Mouse (Mus musculus) kidney, embryonic 14.5 days (tissue): Measurements from ENCODE around the gene Fdps. TPM values are rescaled to one million over a fixed set of nuclear protein-coding genes. Genes with fewer than 3 reads are reported as not detected.

Experiments
- ATAC-seq: fragments of 200-750 bp; cut with Nextera tagmentation; 2 replicates; pipeline ENCODE4 v1.8.0; 2017; ENCODE audit warnings: moderate number of reproducible peaks, mild to moderate bottlenecking, moderate TSS enrichment, moderate library complexity; ENCODE audit not compliant: low FRiP score, low TSS enrichment
- H3K27ac ChIP-seq: fragments of 300-500 bp; sonication (generic); 2 replicates; pipeline ENCODE4 v1.5.1; 2014; ENCODE audit warnings: low read depth, mild to moderate bottlenecking, low read length, moderate library complexity, mixed read lengths
- H3K27me3 ChIP-seq: fragments of 300-500 bp; sonication (generic); 2 replicates; pipeline ENCODE4 v1.6.1; 2014; ENCODE audit warnings: mild to moderate bottlenecking, low read length; ENCODE audit not compliant: control insufficient read depth, insufficient read depth
- H3K36me3 ChIP-seq: fragments of 300-500 bp; sonication (generic); 2 replicates; pipeline ENCODE4 v1.6.1; 2014; ENCODE audit warnings: low read length, mixed read lengths; ENCODE audit not compliant: control insufficient read depth, insufficient read depth
- H3K4me1 ChIP-seq: fragments of 300-500 bp; sonication (generic); 2 replicates; pipeline ENCODE4 v1.6.1; 2014; ENCODE audit warnings: low read length, mixed read lengths; ENCODE audit not compliant: control insufficient read depth, insufficient read depth
- H3K4me2 ChIP-seq: fragments of 300-500 bp; sonication (generic); replicated peaks from 2 replicates; pipeline ENCODE4 v1.6.1; 2014; ENCODE audit warnings: low read depth, mild to moderate bottlenecking, low read length
- H3K4me3 ChIP-seq: fragments of 300-500 bp; sonication (generic); 2 replicates; pipeline ENCODE4 v1.5.1; 2014; ENCODE audit warnings: mild to moderate bottlenecking, low read length
- H3K9ac ChIP-seq: fragments of 300-500 bp; sonication (generic); 2 replicates; pipeline ENCODE4 v1.6.1; 2014; ENCODE audit warnings: low read depth, mild to moderate bottlenecking, low read length, moderate library complexity
- H3K9me3 ChIP-seq: fragments of 300-500 bp; sonication (generic); 2 replicates; pipeline ENCODE4 v1.6.1; 2016; ENCODE audit warnings: low read length; ENCODE audit not compliant: control insufficient read depth
- WGBS: fragments of 180-500 bp; shearing (Covaris S2); extraction: QIAGEN DNeasy Blood & Tissue Kit; methylation state at CpG from one replicate; pipeline ENCODE4 v1.1.7; 2014; 5-methylcytosine and 5-hydroxymethylcytosine counted together
- polyA plus RNA-seq: library from polyadenylated mRNA; unstranded; fragments of >200 nt; fragmentation: Nextera tagmentation; extraction: Ambion mirVana; gene quantifications from 2 replicates; pipeline ENCODE4 v1.2.1, GENCODE M21; 2014

Gene Fdps
- polyA plus RNA-seq, 1 experiment from 2014 or later, result 186 TPM

DNA sequence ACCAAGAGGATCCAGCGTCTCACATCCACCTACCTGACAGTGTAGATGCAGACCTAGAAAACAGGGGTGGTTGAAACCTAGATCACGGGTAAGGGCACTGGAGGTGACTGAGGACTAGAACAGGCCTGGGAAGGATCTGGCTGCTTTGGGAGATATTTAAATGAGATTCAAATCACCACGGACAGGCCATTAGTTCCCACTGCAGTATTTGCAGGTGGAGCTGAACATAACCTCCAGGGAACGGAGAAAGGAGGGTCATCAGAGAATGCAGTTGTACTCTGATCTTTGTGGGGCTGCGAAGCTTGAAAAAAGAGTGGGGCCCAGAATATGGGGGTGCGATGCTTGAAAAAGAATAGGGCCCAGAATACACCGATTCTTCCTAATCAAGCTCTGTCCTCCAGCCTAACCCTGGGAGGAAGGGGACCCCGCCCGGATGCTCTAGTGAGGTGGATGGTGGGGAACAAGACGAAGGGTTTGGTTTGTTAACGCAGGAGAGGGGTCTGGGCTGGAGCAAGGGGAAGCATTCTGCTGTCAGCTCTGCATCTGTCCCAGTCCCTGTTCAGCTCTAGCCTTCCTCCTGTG lies 9.2 kb downstream of the Fdps start:
- Histone ChIP-seq H3K9me3 (no peaks in the 10 kb centered on the region), H3K27ac (no peak overlapping the region), H3K36me3 (peaks cover 31% of the 10 kb centered on the region), H3K4me2 (peak overlapping the region; percentile 48), H3K9ac (peak overlapping the region; percentile 32), H3K4me3 (peak overlapping the region; percentile 70), H3K27me3 (peaks cover 18% of the 10 kb centered on the region), H3K4me1 (peaks cover 26% of the 10 kb centered on the region; the same call in 1 of the 2 replicates)
- 19% methylated on average over 11 of the region's 11 CpGs for WGBS
- ATAC-seq, result no peak

DNA sequence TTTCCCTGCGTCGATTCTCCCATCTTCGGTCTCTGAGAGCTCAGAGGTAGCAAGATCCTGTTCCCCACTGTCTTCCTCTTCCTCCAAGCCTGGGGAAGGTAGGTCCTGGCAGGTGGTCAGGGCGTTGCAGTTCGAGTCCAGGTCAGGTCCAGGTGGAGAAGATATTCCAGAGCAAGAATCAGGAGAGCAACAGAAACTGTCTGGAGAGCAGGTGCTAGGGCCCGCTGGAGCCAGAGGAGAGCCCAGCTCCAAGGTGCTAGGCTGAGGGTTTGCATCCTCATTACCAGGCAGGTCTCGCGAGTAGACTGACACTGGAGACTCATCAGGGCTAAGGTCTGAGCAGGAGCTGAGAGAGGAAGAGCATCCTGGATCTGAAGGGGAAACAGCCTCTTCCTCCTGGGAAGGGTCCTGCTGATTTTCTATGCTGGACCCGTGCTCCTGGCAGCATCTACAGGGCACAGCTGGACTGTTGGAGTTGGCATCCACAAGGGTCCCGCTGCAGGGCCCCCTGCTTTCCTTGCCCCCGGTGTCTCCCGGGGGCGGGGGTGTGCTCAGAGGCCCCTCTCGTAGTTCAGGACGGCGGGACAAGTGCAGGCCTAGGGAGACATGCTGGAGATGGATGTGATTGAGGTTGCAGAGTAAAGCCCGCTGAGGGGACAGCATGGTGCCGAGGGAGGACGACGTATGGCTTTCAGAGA lies 9.8 kb downstream of the Fdps start:
- Histone ChIP-seq H3K36me3 (peaks cover 25% of the 10 kb centered on the region), H3K27ac (no peak overlapping the region), H3K4me2 (peak overlapping the region; percentile 100), H3K4me3 (peak overlapping the region; percentile 70; the same call in 1 of the 2 replicates), H3K4me1 (peaks cover 27% of the 10 kb centered on the region; the same call in 1 of the 2 replicates), H3K27me3 (peaks cover 18% of the 10 kb centered on the region), H3K9me3 (no peaks in the 10 kb centered on the region), H3K9ac (no peak overlapping the region)
- 8% methylated on average over 20 of the region's 20 CpGs for WGBS
- no peak for ATAC-seq

GRCm38 (mm10) chr3:89090694-89091655 lies 10.8 kb downstream of the Fdps start:
- Histone ChIP-seq H3K36me3 (peaks cover 15% of the 10 kb centered on the region), H3K27ac (peak overlapping the region; percentile 52; the same call in 1 of the 2 replicates), H3K9ac (peak overlapping the region; percentile 74), H3K4me3 (peak overlapping the region; percentile 70), H3K9me3 (no peaks in the 10 kb centered on the region), H3K4me2 (peak overlapping the region; percentile 100), H3K27me3 (peaks cover 18% of the 10 kb centered on the region), H3K4me1 (peaks cover 27% of the 10 kb centered on the region; the same call in 1 of the 2 replicates)
- WGBS, result 1% methylated on average over 64 of the region's 74 CpGs
- ATAC-seq, result peak; percentile 72

DNA sequence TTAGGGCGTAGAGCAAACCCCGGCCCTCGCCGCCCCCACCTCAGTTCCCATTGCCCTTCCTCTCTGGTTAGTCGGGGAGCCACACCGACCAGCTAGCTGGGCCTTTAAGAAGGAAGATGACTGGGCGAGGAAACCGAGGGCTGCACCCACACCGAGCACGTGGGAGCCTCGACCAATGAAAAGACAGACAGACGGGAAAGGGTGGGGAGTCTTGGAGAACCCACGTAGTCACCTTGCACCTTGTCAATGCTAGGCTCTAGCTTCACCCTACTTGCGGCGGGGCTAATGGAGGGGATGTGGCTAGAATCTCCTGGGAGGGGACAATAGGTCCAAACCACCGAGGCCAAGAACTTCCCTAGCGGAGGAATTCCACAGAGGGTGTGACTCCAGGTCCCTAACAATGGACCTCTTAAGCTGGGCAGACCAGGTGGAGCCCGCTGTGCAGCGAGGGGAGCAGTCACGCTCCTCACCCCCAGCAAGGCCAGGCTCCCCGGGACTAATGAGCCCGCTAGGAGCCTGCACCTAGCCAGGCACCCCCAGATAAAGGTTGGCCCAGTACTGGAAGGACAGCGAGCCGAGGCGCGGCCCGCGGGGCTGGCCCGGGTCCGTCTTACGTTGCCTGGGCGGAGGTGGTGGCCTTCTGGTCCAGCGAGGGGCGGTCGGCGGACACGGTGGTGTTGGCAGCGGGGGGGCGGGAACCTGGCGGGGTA lies 11.7 kb downstream of the Fdps start:
- peaks cover 18% of the 10 kb centered on the region for H3K27me3 ChIP-seq
- ATAC-seq, result peak; percentile 68
- H3K4me1 ChIP-seq, result peaks cover 27% of the 10 kb centered on the region; the same call in 1 of the 2 replicates
- H3K9ac ChIP-seq, result peak overlapping the region; percentile 74
- H3K9me3 ChIP-seq, result no peaks in the 10 kb centered on the region
- under 1% methylated on average over 40 of the region's 40 CpGs for WGBS
- peak overlapping the region; percentile 70 for H3K4me3 ChIP-seq
- H3K36me3 ChIP-seq, result peaks cover 10% of the 10 kb centered on the region
- H3K27ac ChIP-seq, result peak overlapping the region; percentile 52; the same call in 1 of the 2 replicates
- peak overlapping the region; percentile 100 for H3K4me2 ChIP-seq

GRCm38 (mm10) chr3:89088974-89089373 lies 12.8 kb downstream of the Fdps start:
- 49% methylated on average over 14 of the region's 14 CpGs for WGBS
- Histone ChIP-seq H3K36me3 (0 out of 2 replicates have a peak, but pooled peaks cover 4% of the 10 kb centered on the region), H3K9ac (peak overlapping the region; percentile 74; the same call in 1 of the 2 replicates), H3K27me3 (peaks cover 18% of the 10 kb centered on the region), H3K27ac (no peak overlapping the region), H3K4me1 (peaks cover 27% of the 10 kb centered on the region; the same call in 1 of the 2 replicates), H3K4me3 (peak overlapping the region; percentile 70), H3K4me2 (peak overlapping the region; percentile 100), H3K9me3 (no peaks in the 10 kb centered on the region)
- no peak for ATAC-seq

DNA sequence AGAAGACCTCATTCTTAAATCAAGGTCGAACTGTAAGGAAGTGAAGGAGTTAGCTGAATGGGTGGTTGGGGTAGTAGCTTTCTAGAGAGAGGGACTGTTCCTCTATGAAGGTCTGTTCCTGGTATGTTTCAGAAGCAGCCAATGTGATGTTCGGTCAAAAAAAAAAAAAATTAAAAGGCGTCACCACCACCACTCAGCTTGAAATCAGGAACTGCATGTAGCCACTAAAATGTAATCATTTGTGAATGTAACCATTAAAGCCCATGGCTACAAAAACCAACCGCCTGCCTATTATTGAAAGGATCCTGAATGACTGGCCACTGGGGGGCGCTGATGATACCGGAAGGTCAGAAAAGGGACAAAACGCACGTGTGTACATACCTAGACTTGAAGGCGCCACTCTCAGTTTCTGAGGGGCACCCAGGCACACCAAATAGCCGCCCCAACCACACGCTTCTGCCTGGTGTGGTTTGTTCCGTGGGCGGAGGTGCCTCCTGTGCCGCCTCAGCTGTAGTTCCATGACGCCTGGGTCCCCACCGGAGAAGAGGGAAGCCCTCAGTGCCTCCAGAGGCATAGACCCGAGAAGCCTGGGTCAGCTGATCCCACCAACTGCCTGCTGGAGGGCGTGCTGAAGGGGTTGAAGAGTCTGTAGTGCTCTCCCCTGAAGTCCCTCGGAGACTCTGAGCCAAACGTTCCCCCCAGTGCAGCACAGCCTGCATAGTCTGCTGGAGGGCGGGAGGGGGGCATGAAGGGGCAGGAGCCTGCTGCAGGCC lies 14.2 kb downstream of the Fdps start:
- WGBS, result 30% methylated on average over 21 of the region's 21 CpGs
- H3K4me2 ChIP-seq, result peak overlapping the region; percentile 6; the same call in 1 of the 2 replicates
- H3K27ac ChIP-seq, result no peak overlapping the region
- H3K4me3 ChIP-seq, result no peak overlapping the region
- H3K27me3 ChIP-seq, result peaks cover 14% of the 10 kb centered on the region
- ATAC-seq, result no peak
- 0 out of 2 replicates have a peak overlapping the region, but pooled peaks have one; percentile 42 for H3K9ac ChIP-seq
- H3K4me1 ChIP-seq, result peaks cover 18% of the 10 kb centered on the region; the same call in 1 of the 2 replicates
- H3K36me3 ChIP-seq, result 0 out of 2 replicates have a peak, but pooled peaks cover 4% of the 10 kb centered on the region
- no peaks in the 10 kb centered on the region for H3K9me3 ChIP-seq

GRCm38 (mm10) chr3:89084654-89085190 lies 17.0 kb downstream of the Fdps start:
- no peak for ATAC-seq
- WGBS, result 87% methylated on average over 12 of the region's 12 CpGs

More at GRCm38 (mm10) chr3:89084654-89085190, 17.0 kb downstream of the Fdps start:
- Histone ChIP-seq H3K9me3 (no peaks in the 10 kb centered on the region), H3K4me2 (no peak overlapping the region), H3K36me3 (peaks cover 6% of the 10 kb centered on the region; the same call in 1 of the 2 replicates), H3K9ac (no peak overlapping the region), H3K27ac (no peak overlapping the region), H3K27me3 (peaks cover 3% of the 10 kb centered on the region; the same call in 1 of the 2 replicates), H3K4me3 (no peak overlapping the region), H3K4me1 (peaks cover 11% of the 10 kb centered on the region; the same call in 1 of the 2 replicates)
